Mouse (Mus musculus): ENCODE measurements around the gene Rnf38. TPM values are rescaled to one million over a fixed set of nuclear protein-coding genes. Genes with fewer than 3 reads are reported as not detected.

The Rnf38 gene
- total RNA-seq, 2 experiments from 2014 or later = 22.7 to 25.0 TPM

Small RNA genes lying within 50 kb of the gene (microRNA-seq; reads per million reads assigned to microRNA genes)
- gene Mir5106 = 0 reads per million in 2 experiments

Other genes starting within 250 kb of the Rnf38 start
- gene Clta, start 229.3 kb downstream of the Rnf38 start, total RNA-seq (2021) = 10 to 100 TPM; 79.0 to 83.2 TPM
- gene Gne, start 149.6 kb downstream of the Rnf38 start, total RNA-seq (2021) = 10 to 100 TPM; 29.2 to 32.6 TPM
- gene Melk, start 67.1 kb upstream of the Rnf38 start, total RNA-seq (2021) = under 1 TPM; 0.28 to 0.30 TPM